Mouse (Mus musculus): ENCODE data around the gene Tmcc3.

- TF ChIP-seq EP300 (optimal IDR thresholded peaks at IDR 0.05): no peak
- TF ChIP-seq CTCF (IDR thresholded peaks at IDR 0.05; ENCODE audit: low read depth): peak; percentile 23; the same call in 1 of the 2 replicates
Measured at GRCm38 (mm10) chr10:94332358-94333137, 20.8 kb downstream of the Tmcc3 start.

Data from stomach, postnatal 0 days (tissue).